Mouse (Mus musculus) small intestine, adult 2 months (tissue): Measurements from ENCODE around the gene Arid3b. TPM values are rescaled to one million over a fixed set of nuclear protein-coding genes. Genes with fewer than 3 reads are reported as not detected.

ENCODE experiments used
- H3K27ac ChIP-seq: fragments of 200-500 bp; 2 replicates; pipeline ENCODE4 v1.5.1; 2012; ENCODE audit warnings: low read depth, low read length, control low read depth, inconsistent platforms; ENCODE audit not compliant: insufficient read depth
- H3K27me3 ChIP-seq: fragments of 200-500 bp; 2 replicates; pipeline ENCODE4 v1.6.1; 2012; ENCODE audit warnings: mild to moderate bottlenecking, moderate library complexity, low read length, inconsistent platforms; ENCODE audit not compliant: control insufficient read depth, insufficient read depth
- H3K36me3 ChIP-seq: fragments of 200-500 bp; 2 replicates; pipeline ENCODE4 v1.6.1; 2012; ENCODE audit warnings: mild to moderate bottlenecking, low read length, control low read depth, inconsistent platforms; ENCODE audit not compliant: control insufficient read depth, insufficient read depth
- H3K4me1 ChIP-seq: fragments of 200-500 bp; 2 replicates; pipeline ENCODE4 v1.6.1; 2012; ENCODE audit warnings: low read length, inconsistent platforms, mixed read lengths; ENCODE audit not compliant: control insufficient read depth, insufficient read depth, insufficient read length
- H3K4me3 ChIP-seq: fragments of 200-500 bp; 2 replicates; pipeline ENCODE4 v1.5.1; 2012; ENCODE audit warnings: low read depth, mild to moderate bottlenecking, control low read depth, inconsistent platforms, low read length, moderate library complexity
- CTCF ChIP-seq: fragments of 200-500 bp; IDR thresholded peaks from 2 replicates; pipeline ENCODE4 v1.5.1; 2012; ENCODE audit warnings: low read depth, mild to moderate bottlenecking, control low read depth, inconsistent platforms, low read length, moderate library complexity, mixed read lengths; ENCODE audit not compliant: insufficient replicate concordance, insufficient read length; ENCODE audit errors: extremely low read depth
- POLR2A ChIP-seq: fragments of 200-500 bp; IDR thresholded peaks from 2 replicates; pipeline ENCODE4 v1.6.1; 2012; ENCODE audit warnings: low read depth, mild to moderate bottlenecking, control low read depth, inconsistent platforms, low read length, moderate library complexity
- WGBS: fragments of 180-500 bp; shearing (Covaris S2); methylation state at CpG from one replicate; pipeline ENCODE4 v1.1.7; 2018; 5-methylcytosine and 5-hydroxymethylcytosine counted together
- polyA plus RNA-seq: library from polyadenylated mRNA; depleted of rRNA; stranded (reverse); fragments of >200 nt; gene quantifications from 2 replicates; pipeline ENCODE4 v1.2.3, GENCODE M21; 2012; rRNA removed

Arid3b gene
- polyA plus RNA-seq, 1 experiment = 13.6 TPM

DNA sequence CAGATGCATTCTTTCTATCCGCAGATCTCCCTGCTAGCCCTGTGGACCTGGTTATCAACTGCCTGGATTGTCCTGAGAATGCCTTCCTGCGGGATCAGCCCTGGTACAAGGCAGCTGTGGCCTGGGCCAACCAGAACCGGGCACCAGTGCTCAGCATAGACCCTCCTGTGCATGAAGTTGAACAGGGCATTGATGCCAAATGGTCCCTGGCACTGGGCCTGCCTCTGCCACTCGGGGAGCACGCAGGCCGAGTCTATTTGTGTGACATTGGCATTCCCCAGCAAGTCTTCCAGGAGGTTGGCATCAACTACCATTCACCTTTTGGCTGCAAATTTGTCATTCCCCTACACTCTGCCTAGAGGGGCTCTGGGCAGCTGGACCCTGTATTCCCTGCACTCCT is 88.5 kb downstream of the Arid3b start:
- H3K27me3 ChIP-seq = no peaks in the 10 kb centered on the region
- TF ChIP-seq POLR2A (no peak), CTCF (no peak)
- H3K4me3 ChIP-seq = no peak overlapping the region
- peak overlapping the region; percentile 55; the same call in 1 of the 2 replicates for H3K27ac ChIP-seq
- peaks cover 14% of the 10 kb centered on the region; the same call in 1 of the 2 replicates for H3K4me1 ChIP-seq
- peaks cover 82% of the 10 kb centered on the region for H3K36me3 ChIP-seq
- 76% methylated on average over 6 of the region's 6 CpGs for WGBS

DNA sequence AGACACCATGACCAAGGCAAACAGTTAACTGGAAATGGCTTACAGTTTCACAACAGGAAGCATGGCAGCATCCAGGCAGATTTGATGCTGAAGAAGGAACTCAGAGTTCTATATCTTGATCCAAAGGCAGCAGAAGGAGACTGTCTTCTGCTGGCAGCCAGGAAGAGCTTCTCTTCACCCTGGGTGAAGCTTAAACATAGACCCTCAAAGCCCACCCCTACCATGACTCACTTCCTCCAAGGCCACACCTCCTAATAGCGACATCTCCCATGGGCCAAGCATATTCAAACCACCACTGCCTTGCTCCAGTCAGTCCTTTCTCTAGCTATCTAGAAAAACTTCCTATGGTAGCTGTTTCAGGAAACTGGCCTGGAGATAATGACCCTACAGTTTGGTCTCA is 89.5 kb downstream of the Arid3b start:
- H3K27ac ChIP-seq = no peak overlapping the region
- H3K27me3 ChIP-seq = no peaks in the 10 kb centered on the region
- H3K36me3 ChIP-seq = peaks cover 75% of the 10 kb centered on the region
- peaks cover 14% of the 10 kb centered on the region; the same call in 1 of the 2 replicates for H3K4me1 ChIP-seq
- WGBS = 74% methylated on average over 1 of the region's 1 CpGs
- no peak for TF ChIP-seq CTCF
- no peak for TF ChIP-seq POLR2A
- no peak overlapping the region for H3K4me3 ChIP-seq

DNA sequence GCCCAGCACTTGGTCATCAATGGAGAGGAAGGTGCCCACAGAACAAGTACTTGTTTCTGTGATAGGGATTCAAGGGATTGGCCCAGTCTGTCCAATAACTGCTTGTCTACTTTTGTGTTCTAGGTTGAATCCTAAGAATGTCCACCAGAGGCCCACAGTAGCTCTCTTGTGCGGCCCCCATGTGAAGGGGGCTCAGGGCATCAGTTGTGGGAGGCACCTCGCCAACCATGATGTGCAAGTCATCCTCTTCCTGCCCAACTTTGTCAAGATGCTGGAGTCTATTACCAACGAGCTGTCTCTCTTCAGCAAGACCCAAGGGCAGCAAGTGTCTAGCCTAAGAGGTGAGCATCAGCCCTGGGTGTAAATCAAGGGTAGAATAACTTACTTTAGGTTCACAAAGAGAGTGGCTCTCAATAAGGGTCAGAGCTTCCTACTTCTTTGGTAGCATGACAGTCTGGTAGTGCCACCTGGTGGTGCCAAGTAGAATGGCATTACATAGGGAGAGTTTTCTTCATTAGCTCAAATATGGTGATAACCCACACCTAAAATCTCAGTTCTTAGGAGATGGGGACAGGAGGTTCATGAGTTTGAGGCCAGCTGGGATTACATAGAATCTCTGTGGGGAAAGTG is 92.0 kb downstream of the Arid3b start:
- Histone ChIP-seq H3K4me1 (peaks cover 14% of the 10 kb centered on the region; the same call in 1 of the 2 replicates), H3K27ac (no peak overlapping the region), H3K36me3 (peaks cover 68% of the 10 kb centered on the region), H3K27me3 (no peaks in the 10 kb centered on the region), H3K4me3 (no peak overlapping the region)
- WGBS = 58% methylated on average over 3 of the region's 3 CpGs
- TF ChIP-seq CTCF (peak; percentile 23; the same call in 1 of the 2 replicates), POLR2A (no peak)

Other genes starting within 250 kb of the Arid3b start
- 8.7 and 14.0 TPM in 2 replicates for gene Ulk3, start 247.3 kb downstream of the Arid3b start, polyA plus RNA-seq
- not detected in 2 replicates for gene Cplx3, start 230.5 kb downstream of the Arid3b start, polyA plus RNA-seq
- 0.08 TPM in 1 of 2 replicates, not detected in the other for gene Lman1l, start 216.0 kb downstream of the Arid3b start, polyA plus RNA-seq
- gene Csk, start 183.2 kb downstream of the Arid3b start, polyA plus RNA-seq = 52.1 and 95.9 TPM in 2 replicates
- not detected in 2 replicates for gene Cyp1a2, start 153.1 kb downstream of the Arid3b start, polyA plus RNA-seq
- 0.51 and 0.79 TPM in 2 replicates for gene Cyp1a1, start 148.9 kb downstream of the Arid3b start, polyA plus RNA-seq
- gene Edc3, start 128.3 kb downstream of the Arid3b start, polyA plus RNA-seq = 3.7 and 8.0 TPM in 2 replicates
- 30.7 and 66.1 TPM in 2 replicates for gene Clk3, start 70.9 kb downstream of the Arid3b start, polyA plus RNA-seq
- gene Ubl7, start 74.2 kb upstream of the Arid3b start, polyA plus RNA-seq = 62.4 and 146 TPM in 2 replicates
- gene Sema7a, start 103.3 kb upstream of the Arid3b start, polyA plus RNA-seq = 12.9 and 52.6 TPM in 2 replicates
- 0.19 and 0.27 TPM in 2 replicates for gene Cyp11a1, start 169.6 kb upstream of the Arid3b start, polyA plus RNA-seq
- 0.83 and 1.7 TPM in 2 replicates for gene Stra6, start 227.0 kb upstream of the Arid3b start, polyA plus RNA-seq